Mouse (Mus musculus): ENCODE measurements around the gene Scgb3a1. TPM values are rescaled to one million over a fixed set of nuclear protein-coding genes. Genes with fewer than 3 reads are reported as not detected.

Gene Scgb3a1
- polyA plus RNA-seq, 1 experiment: 0.26 TPM

Other genes starting within 250 kb of the Scgb3a1 start
- gene Olfr1389, start 240.5 kb upstream of the Scgb3a1 start, polyA plus RNA-seq (2012; rRNA removed): not detected in 2 replicates
- gene Olfr1388, start 227.0 kb upstream of the Scgb3a1 start, polyA plus RNA-seq (2012; rRNA removed): 0.04 and 0.14 TPM in 2 replicates
- gene Olfr1387, start 208.3 kb upstream of the Scgb3a1 start, polyA plus RNA-seq (2012; rRNA removed): not detected in 2 replicates
- gene Olfr1386, start 198.6 kb upstream of the Scgb3a1 start, polyA plus RNA-seq (2012; rRNA removed): not detected in 2 replicates
- not detected in 2 replicates for gene Olfr1385, start 174.5 kb upstream of the Scgb3a1 start, polyA plus RNA-seq (2012; rRNA removed)
- not detected in 2 replicates for gene Olfr1384, start 156.9 kb upstream of the Scgb3a1 start, polyA plus RNA-seq (2012; rRNA removed)
- not detected in 2 replicates for gene Olfr1383, start 144.0 kb upstream of the Scgb3a1 start, polyA plus RNA-seq (2012; rRNA removed)
- not detected in 2 replicates for gene Olfr1382, start 135.4 kb upstream of the Scgb3a1 start, polyA plus RNA-seq (2012; rRNA removed)
- gene Olfr1381, start 120.2 kb upstream of the Scgb3a1 start, polyA plus RNA-seq (2012; rRNA removed): not detected in 2 replicates
- gene Olfr1380, start 106.7 kb upstream of the Scgb3a1 start, polyA plus RNA-seq (2012; rRNA removed): not detected in 2 replicates
- gene Flt4, start 54.3 kb upstream of the Scgb3a1 start, polyA plus RNA-seq (2012; rRNA removed): 4.2 and 6.3 TPM in 2 replicates
- 27.7 and 29.9 TPM in 2 replicates for gene Cnot6, start 49.1 kb downstream of the Scgb3a1 start, polyA plus RNA-seq (2012; rRNA removed)
- gene Gfpt2, start 130.6 kb downstream of the Scgb3a1 start, polyA plus RNA-seq (2012; rRNA removed): 11.3 and 13.6 TPM in 2 replicates
- gene Mapk9, start 183.1 kb downstream of the Scgb3a1 start, polyA plus RNA-seq (2012; rRNA removed): 36.5 and 37.6 TPM in 2 replicates
- gene Rasgef1c, start 238.2 kb downstream of the Scgb3a1 start, polyA plus RNA-seq (2012; rRNA removed): 2.0 and 2.5 TPM in 2 replicates

Measured in urinary bladder, adult 2 months (tissue).